Mouse (Mus musculus): ENCODE measurements at regions not wholly inside any gene's neighbourhood (a gene's known extent, or its start where the extent isn't known, plus 50 kb on each side); places are given as distances from the start of the nearest gene placed in this dataset.

GRCm38 (mm10) chr2:160433252-160433651, 66.4 kb upstream of the Mafb start:
- TF ChIP-seq POLR2A (IDR thresholded peaks at IDR 0.05; ENCODE audit: extremely low read depth, insufficient read depth, low read length) (no peak), CTCF (IDR thresholded peaks at IDR 0.05; ENCODE audit: low read depth, low read length) (no peak)
